35 mouse cellular contexts compared by ENCODE assay signal in the genomic region with DNA sequence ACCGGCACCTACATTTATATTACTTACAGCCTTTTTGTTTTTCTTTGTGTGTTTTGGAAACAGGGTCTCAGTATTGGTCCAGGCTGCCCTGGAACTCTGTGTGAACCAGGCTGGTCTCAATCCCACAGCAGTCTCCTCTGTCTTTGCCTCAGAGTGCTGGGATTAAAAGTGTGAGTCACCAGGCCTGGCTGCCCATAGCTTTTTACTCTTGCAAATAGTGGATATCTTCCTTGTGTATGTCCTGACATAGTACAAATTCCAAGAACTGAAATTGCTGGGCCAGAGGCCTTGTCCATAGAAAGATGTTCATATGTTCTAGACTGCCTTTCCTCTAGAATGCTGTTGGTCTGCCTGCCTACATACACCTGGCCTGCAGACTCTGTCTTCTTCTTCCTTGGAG. TPM values are rescaled to one million over a fixed set of nuclear protein-coding genes. Genes with fewer than 3 reads are reported as not detected.
DNase-seq lines count a peak whose midpoint lies in the region; ATAC-seq lines count a peak whose summit lies in the region.
"Had no signal": no experiment of that assay in that cellular context is flagged by ENCODE, and none has a peak within 500 bp of the region (broad histone marks: within the 10 kb centered on the region; RNA-seq: fewer than 3 reads in every experiment).

No protein-coding gene starts in this region.

- no peak overlapping the region for H3K4me2 ChIP-seq in lung, embryonic 15.5 days
- no peak overlapping the region for H3K4me2 ChIP-seq in embryonic facial prominence, embryonic 15.5 days (replicated peaks)
- H3K4me2 ChIP-seq: hindbrain, embryonic 13.5 days; limb, embryonic 12.5 days; liver, embryonic 15.5 days; midbrain, embryonic 12.5 days had no signal

- 68% methylated on average over 1 of the region's 1 CpGs for WGBS in lung, embryonic 15.5 days
- 82% methylated on average over 1 of the region's 1 CpGs for WGBS in embryonic facial prominence, embryonic 15.5 days

- no peaks in the 10 kb centered on the region for H3K27me3 ChIP-seq in lung, embryonic 15.5 days
- no peaks in the 10 kb centered on the region for H3K27me3 ChIP-seq in embryonic facial prominence, embryonic 15.5 days
- H3K27me3 ChIP-seq: hindbrain, embryonic 13.5 days; limb, embryonic 12.5 days; liver, embryonic 15.5 days had no signal

- H3K9me3 ChIP-seq in lung, embryonic 15.5 days: no peaks in the 10 kb centered on the region
- no peaks in the 10 kb centered on the region for H3K9me3 ChIP-seq in embryonic facial prominence, embryonic 15.5 days (replicated peaks)
- H3K9me3 ChIP-seq: forebrain, embryonic 10.5 days; hindbrain, embryonic 13.5 days; limb, embryonic 12.5 days; liver, embryonic 15.5 days; midbrain, embryonic 12.5 days had no signal

- ATAC-seq in lung, embryonic 15.5 days (ENCODE audit: borderline replicate concordance, extremely low read depth, low FRiP score, low TSS enrichment): no peak
- no peak for ATAC-seq in embryonic facial prominence, embryonic 15.5 days (ENCODE audit: insufficient number of reproducible peaks, low FRiP score, low TSS enrichment, low read depth)
- ATAC-seq: CD4-positive, CD25-positive, alpha-beta regulatory T cell, adult 4 months; forebrain, embryonic 16.5 days; intestine, embryonic 16.5 days had no signal

- H3K9ac ChIP-seq in lung, embryonic 15.5 days: no peak overlapping the region
- no peak overlapping the region for H3K9ac ChIP-seq in embryonic facial prominence, embryonic 15.5 days
- H3K9ac ChIP-seq: limb, embryonic 12.5 days; liver, embryonic 15.5 days; midbrain, embryonic 12.5 days had no signal

- H3K27ac ChIP-seq in lung, embryonic 15.5 days: peak overlapping the region; percentile 52
- peak overlapping the region; percentile 58; the same call in 1 of the 2 replicates for H3K27ac ChIP-seq in embryonic facial prominence, embryonic 15.5 days (replicated peaks)
- H3K27ac ChIP-seq: forebrain, embryonic 10.5 days; hindbrain, embryonic 13.5 days; kidney, postnatal 0 days; left cerebral cortex, adult 2 months; limb, embryonic 12.5 days; liver, embryonic 15.5 days; midbrain, embryonic 12.5 days had no signal

- 0 out of 2 replicates have a peak, but pooled peaks cover 4% of the 10 kb centered on the region for H3K36me3 ChIP-seq in lung, embryonic 15.5 days
- 0 out of 2 replicates have a peak, but pooled peaks cover 11% of the 10 kb centered on the region for H3K36me3 ChIP-seq in embryonic facial prominence, embryonic 15.5 days
- H3K36me3 ChIP-seq: liver, embryonic 15.5 days had no signal

- DNase-seq in heart, adult 11 months: peak; percentile 90
- DNase-seq in heart, adult 18-20 months: no peak
- DNase-seq in lung, postnatal 36 days: no peak
- peak; percentile 76 for DNase-seq in NIH3T3 (ENCODE audit: low read depth)
- DNase-seq in kidney, postnatal 14 days: no peak
- DNase-seq in frontal cortex, postnatal 36 days (ENCODE audit: low spot score in 2 of 2): no peak
- DNase-seq: cerebellum, adult 11 months; heart, postnatal 4 days; kidney, adult 8-10 months; thymus, postnatal 4 days had no signal

- H3K4me1 ChIP-seq in lung, embryonic 15.5 days: peaks cover 20% of the 10 kb centered on the region
- peaks cover 26% of the 10 kb centered on the region for H3K4me1 ChIP-seq in embryonic facial prominence, embryonic 15.5 days

- no peak overlapping the region for H3K4me3 ChIP-seq in lung, embryonic 15.5 days
- H3K4me3 ChIP-seq in embryonic facial prominence, embryonic 15.5 days (replicated peaks): no peak overlapping the region
- H3K4me3 ChIP-seq: forebrain, embryonic 10.5 days; hindbrain, embryonic 13.5 days; left cerebral cortex, adult 2 months; limb, embryonic 12.5 days; liver, embryonic 15.5 days; midbrain, embryonic 12.5 days had no signal

RNA-seq across cellular contexts. Expression of gene Rho, which starts 35.2 kb away (rescaled TPM):
- not detected for total RNA-seq in heart, adult 18-20 months (2021)
- 0.20 and 0.35 TPM in 2 replicates for polyA plus RNA-seq in lung, embryonic 15.5 days (2015; fragmentation: Nextera tagmentation; extraction: Ambion mirVana)
- polyA plus RNA-seq in embryonic facial prominence, embryonic 15.5 days (2015; fragmentation: Nextera tagmentation; extraction: Ambion mirVana): 0.12 and 0.53 TPM in 2 replicates
- total RNA-seq: common myeloid progenitor, adult 5-6 weeks; granulocyte monocyte progenitor cell, adult 5-6 weeks; liver, adult 2 months had no signal
- polyA plus RNA-seq: CD4-positive, CD25-positive, alpha-beta regulatory T cell, adult 4 months; heart, embryonic 16.5 days; kidney, postnatal 0 days; liver, embryonic 15.5 days; midbrain, embryonic 12.5 days had no signal

RNA-seq across cellular contexts. Expression of gene Ift122, which starts 43.1 kb away (rescaled TPM):
- 1 to 10 TPM; 6.5 to 7.4 TPM for total RNA-seq in heart, adult 18-20 months (2021)
- polyA plus RNA-seq in lung, embryonic 15.5 days (2015; fragmentation: Nextera tagmentation; extraction: Ambion mirVana): 21.9 and 24.6 TPM in 2 replicates
- 23.2 and 25.0 TPM in 2 replicates for polyA plus RNA-seq in embryonic facial prominence, embryonic 15.5 days (2015; fragmentation: Nextera tagmentation; extraction: Ambion mirVana)

RNA-seq across cellular contexts. Expression of gene Mbd4, which starts 43.2 kb away (rescaled TPM):
- 1 to 10 TPM in 1 of 2 experiments, under 1 TPM in 1; 0.79 to 1.1 TPM for total RNA-seq in heart, adult 18-20 months (2021)
- polyA plus RNA-seq in lung, embryonic 15.5 days (2015; fragmentation: Nextera tagmentation; extraction: Ambion mirVana): 21.0 and 22.6 TPM in 2 replicates
- 18.4 and 18.5 TPM in 2 replicates for polyA plus RNA-seq in embryonic facial prominence, embryonic 15.5 days (2015; fragmentation: Nextera tagmentation; extraction: Ambion mirVana)

RNA-seq across cellular contexts. Expression of gene H1foo, which starts 48.4 kb away (rescaled TPM):
- total RNA-seq in heart, adult 18-20 months (2021): not detected
- not detected in 2 replicates for polyA plus RNA-seq in lung, embryonic 15.5 days (2015; fragmentation: Nextera tagmentation; extraction: Ambion mirVana)
- not detected in 2 replicates for polyA plus RNA-seq in embryonic facial prominence, embryonic 15.5 days (2015; fragmentation: Nextera tagmentation; extraction: Ambion mirVana)
- total RNA-seq: adrenal gland, adult 2 months; adrenal gland, postnatal 36 days; common myeloid progenitor, adult 5-6 weeks; gastrocnemius, postnatal 14 days; granulocyte monocyte progenitor cell, adult 5-6 weeks; heart, postnatal 4 days; layer of hippocampus, postnatal 10 days; left cerebral cortex, adult 2 months; left cerebral cortex, postnatal 25 days; liver, adult 2 months; megakaryocyte progenitor cell, adult 5-6 weeks had no signal
- polyA plus RNA-seq: adrenal gland, adult 2 months; CD4-positive, CD25-positive, alpha-beta regulatory T cell, adult 4 months; forebrain, embryonic 10.5 days; forebrain, embryonic 16.5 days; heart, embryonic 16.5 days; hindbrain, embryonic 13.5 days; intestine, embryonic 16.5 days; kidney, postnatal 0 days; large intestine, adult 2 months; limb, embryonic 12.5 days; liver, adult 2 months; liver, embryonic 15.5 days; midbrain, embryonic 12.5 days; neural tube, embryonic 14.5 days; testis, adult 2 months had no signal

RNA-seq across cellular contexts. Expression of gene Efcab12, which starts 58.1 kb away (rescaled TPM):
- total RNA-seq in heart, adult 18-20 months (2021): under 1 TPM; 0.27 to 0.54 TPM
- polyA plus RNA-seq in lung, embryonic 15.5 days (2015; fragmentation: Nextera tagmentation; extraction: Ambion mirVana): 1.1 and 1.2 TPM in 2 replicates
- 1.1 and 1.9 TPM in 2 replicates for polyA plus RNA-seq in embryonic facial prominence, embryonic 15.5 days (2015; fragmentation: Nextera tagmentation; extraction: Ambion mirVana)

Comparison
In these comparisons a context has a peak if more than half of its experiments do, and no peak if none do; other contexts are left out.
1. DNase-seq: peak in heart, adult 11 months (single experiment) and NIH3T3 (single experiment); none in heart, adult 18-20 months (0 of 2), lung, postnatal 36 days (single experiment), kidney, postnatal 14 days (single experiment) and frontal cortex, postnatal 36 days (0 of 2).